Mouse (Mus musculus) brain, embryonic 14.5 days (tissue): ENCODE results near the gene Ms4a10. TPM values are rescaled to one million over a fixed set of nuclear protein-coding genes. Genes with fewer than 3 reads are reported as not detected.

Experiments used
- DNase-seq: peaks from one replicate; pipeline ENCODE4 v3.0.0-alpha.2; 2011; ENCODE audit warnings: low read depth
- CTCF ChIP-seq: fragments of 200-500 bp; IDR thresholded peaks from 2 replicates; pipeline ENCODE4 v1.5.1; 2012; ENCODE audit warnings: inconsistent platforms, mild to moderate bottlenecking, moderate library complexity, borderline replicate concordance; ENCODE audit not compliant: insufficient read depth, insufficient read length; ENCODE audit errors: extremely low read depth
- POLR2A ChIP-seq: fragments of 200-500 bp; IDR thresholded peaks from 2 replicates; pipeline ENCODE4 v1.6.1; 2012; ENCODE audit warnings: mild to moderate bottlenecking, inconsistent platforms, borderline replicate concordance; ENCODE audit not compliant: poor library complexity, insufficient read depth, insufficient read length, severe bottlenecking; ENCODE audit errors: extremely low read depth
- polyA plus RNA-seq: library from polyadenylated mRNA; depleted of rRNA; stranded (reverse); fragments of >200 nt; gene quantifications from 2 replicates; pipeline ENCODE4 v1.2.3, GENCODE M21; 2012; rRNA removed

Ms4a10 gene
- polyA plus RNA-seq, 1 experiment: not detected

DNA sequence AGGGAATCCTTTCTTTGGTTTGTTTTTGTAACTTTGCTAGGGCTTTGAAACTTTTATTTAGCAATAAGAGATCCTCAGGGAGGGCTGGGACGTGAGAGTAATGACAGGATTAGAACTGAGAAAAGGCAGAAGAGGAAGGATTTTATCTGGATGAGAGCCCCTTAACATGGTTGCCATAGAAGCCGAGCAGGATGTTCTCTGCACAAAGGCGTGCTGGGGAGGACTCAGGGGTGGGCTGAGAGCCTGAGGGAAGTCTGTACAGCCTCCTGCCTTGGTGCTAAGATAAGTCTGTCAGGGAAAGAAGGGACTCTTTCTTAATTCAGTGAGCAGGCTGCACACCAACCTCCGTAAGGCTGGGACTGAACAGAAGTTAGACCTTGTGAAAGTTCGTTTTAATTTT, 39.4 kb downstream of the Ms4a10 start:
- TF ChIP-seq POLR2A (no peak), CTCF (no peak)
- DNase-seq: no peak

DNA sequence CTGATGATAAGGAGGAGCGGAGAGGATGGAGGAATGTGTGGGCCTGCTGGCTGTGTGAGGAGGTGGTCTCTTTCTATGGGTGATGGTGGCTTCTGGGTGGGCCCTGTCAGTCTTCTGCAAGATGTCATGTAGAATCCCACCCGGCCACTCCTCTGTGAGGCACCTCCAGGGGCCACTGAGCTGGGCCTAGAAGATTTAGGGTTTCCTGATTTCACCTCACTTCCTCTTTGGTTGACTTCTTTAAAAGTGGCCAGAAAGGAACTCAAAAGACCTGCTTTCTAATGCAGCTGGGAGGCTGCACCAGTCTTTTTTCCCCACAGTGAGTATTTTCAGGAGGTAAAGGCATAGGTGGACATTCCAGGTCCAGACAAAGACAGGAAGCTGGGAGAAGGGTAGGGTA, 43.8 kb downstream of the Ms4a10 start:
- DNase-seq: no peak
- no peak for TF ChIP-seq POLR2A
- no peak for TF ChIP-seq CTCF

DNA sequence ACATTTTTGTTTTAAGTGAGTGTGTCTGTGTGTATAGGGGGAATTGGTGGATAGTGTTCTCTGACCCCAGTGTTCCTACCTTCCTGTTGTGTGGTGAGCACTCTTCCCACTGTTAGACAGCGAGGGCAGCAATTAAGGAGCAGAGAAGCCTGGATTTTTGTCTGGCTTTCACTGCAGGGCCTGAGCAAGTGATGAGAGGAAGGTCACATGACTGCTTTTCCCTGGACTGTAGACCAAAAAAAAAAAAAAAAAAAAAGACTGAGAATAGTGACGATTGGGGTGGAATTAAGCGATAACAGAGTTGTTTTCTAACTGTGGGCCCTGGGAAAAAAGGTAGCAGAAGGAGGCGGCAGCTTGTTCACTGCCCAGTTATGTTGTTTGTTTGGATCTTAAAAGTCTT, 47.8 kb downstream of the Ms4a10 start:
- no peak for DNase-seq
- TF ChIP-seq POLR2A (no peak), CTCF (no peak)

DNA sequence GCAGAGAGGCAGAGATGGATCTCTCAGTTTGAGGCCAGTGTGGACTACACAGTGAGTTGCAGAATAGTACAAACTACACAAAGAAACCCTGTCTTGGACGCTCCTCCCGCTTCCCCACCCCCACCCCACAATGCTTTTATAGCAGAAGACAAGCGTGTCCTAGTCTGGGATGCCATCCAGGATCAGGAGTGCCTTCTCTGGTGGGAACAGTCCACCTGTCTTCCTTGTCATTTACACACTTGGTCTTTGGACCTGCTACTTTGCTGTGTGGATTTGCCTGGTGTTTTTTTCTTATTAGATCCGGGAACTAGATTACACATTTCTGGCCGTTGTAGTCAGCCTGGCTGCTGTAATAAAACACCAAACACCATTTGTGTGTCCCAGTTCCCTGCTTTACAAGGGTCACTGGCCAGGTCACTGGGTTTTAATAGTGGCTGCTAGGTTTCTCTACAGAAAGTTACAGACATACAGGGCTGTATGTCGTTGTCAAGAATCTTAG, 48.3 kb downstream of the Ms4a10 start:
- DNase-seq: peak; percentile 49
- no peak for TF ChIP-seq CTCF
- TF ChIP-seq POLR2A: no peak

DNA sequence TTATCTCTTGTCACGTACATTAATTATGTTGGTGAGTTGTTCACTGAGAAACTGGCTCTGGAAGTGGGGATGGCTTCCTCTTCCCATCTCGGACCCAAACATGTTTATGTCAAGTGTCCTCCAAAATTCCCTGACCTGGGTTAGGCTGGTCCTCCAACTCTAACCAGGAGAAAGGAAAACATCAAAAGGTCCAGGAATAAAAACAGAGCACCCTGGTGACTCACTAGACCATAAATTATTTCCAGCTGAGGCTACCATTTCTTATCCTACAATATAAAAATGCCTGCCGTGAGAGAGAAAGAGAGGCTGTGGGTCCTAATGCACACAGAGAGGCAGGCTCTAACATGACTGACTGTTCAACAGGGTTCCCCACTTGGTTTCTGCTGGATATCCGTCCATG, 50.2 kb downstream of the Ms4a10 start:
- DNase-seq: no peak
- TF ChIP-seq POLR2A (no peak), CTCF (no peak)

DNA sequence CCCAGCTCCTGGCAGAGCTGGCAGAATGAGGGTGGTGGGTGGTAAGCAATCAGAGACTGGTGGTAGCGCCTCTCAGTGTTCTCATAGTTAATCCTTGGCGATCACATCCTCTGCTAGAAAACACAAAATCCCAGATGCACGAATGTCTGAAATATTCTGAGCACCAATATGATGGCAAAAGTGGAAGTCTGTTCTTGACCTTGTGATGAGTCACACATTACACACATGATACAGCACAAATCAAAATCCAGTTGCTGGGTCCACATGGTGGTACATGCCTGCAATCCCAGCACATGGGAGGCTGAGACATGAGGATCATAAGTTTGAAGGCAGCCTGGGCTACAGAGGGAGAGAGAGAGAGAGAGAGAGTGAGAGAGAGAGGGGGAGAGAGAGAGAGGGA, 53.4 kb downstream of the Ms4a10 start:
- TF ChIP-seq CTCF (no peak), POLR2A (no peak)
- no peak for DNase-seq

DNA sequence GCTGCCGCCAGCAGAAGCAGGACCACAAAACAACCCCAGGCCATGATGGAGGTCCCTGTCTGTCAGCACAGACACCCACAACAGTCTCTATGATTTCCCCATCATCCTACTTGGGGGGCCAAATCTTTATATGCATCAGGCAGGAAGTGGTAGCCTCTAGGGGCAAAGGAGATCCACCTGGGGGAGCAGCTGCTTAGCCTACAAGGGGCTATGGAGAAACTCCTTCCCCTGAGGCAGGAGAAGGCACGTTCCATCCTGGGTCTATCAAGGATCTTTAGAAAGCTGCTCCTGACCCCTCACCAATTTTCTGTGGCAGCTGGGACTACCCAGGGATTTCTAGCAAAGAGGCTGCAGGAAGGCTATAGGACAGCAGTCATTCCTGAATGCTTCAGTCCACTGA, 53.9 kb downstream of the Ms4a10 start, which contains the start of gene Zp1:
Gene Zp1 (minus strand): TSS at position 101 of the 400 bp plus-strand sequence.
- TF ChIP-seq CTCF: no peak
- no peak for TF ChIP-seq POLR2A
- no peak for DNase-seq

DNA sequence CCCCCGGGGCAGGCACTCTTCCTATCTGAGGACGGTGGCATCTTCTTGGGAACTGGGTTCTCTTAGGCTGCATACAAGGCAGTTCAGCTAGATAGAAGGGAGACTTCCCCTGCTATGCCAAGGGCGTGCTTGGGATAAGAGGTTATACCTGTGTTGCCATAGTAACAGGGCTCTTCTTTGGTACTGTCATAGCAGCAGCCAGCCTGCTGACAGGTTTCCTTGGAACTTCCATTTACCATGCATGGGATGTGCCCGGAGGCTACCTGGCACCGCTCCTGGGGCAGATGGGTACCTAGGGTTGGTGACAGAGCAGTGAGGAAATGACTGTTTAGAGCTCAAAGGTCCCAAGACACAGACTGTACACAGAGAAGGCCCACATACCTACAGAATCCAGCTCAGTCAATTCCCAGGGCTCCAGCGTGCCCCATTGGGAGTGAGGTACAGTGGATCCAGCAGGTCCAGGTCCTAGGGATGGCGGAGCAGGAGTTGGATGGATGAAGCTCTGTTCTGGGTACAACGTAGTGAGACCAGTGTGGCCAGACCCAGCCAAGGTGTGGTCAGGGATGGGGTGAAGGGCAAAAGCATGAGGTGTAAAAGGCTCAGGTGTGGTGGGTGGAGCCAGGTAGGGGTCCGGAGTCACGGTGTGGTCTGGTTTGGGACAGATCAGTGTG, 56.0 kb downstream of the Ms4a10 start:
- DNase-seq: no peak
- TF ChIP-seq CTCF (no peak), POLR2A (no peak)

DNA sequence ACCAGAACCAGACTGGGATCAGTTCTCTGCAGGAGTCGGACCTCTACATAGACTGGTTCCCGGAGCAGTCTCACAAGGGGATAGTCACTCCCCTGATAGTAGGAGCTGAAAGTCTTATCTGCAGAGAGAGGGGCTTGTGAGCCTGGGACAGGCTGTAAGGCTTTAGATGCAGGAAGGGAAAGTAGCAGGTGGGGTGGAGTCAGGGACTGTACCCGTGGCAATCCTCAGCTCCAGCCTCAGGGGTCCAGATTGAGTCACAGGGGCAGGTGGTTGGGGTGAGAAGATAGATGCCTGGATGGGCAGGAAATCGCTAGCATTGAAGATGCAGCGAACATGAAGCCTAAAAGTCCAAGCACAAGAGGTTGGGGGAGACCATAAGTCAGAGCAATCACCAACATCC, 58.0 kb downstream of the Ms4a10 start:
- no peak for DNase-seq
- TF ChIP-seq CTCF: no peak
- no peak for TF ChIP-seq POLR2A

DNA sequence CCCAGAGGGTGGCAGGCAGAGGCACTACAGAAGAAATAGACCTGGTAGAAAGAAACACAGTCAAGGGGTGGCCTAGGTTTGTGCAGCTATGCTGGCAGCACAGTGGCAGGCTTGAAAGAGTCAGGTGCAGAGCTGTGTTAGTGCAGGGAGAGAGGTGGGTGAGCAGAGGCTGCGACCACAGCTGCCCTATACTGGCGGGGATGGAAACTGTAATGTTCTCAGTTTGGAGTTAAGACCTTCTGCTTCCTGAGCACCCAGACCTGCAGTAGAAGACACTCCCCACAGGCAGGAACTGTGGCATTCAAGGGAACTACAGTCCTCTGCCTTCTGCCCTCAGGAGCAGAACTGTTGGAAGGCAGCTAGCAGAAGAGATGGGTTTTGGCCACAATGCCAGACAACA, 59.6 kb downstream of the Ms4a10 start:
- DNase-seq: no peak
- no peak for TF ChIP-seq CTCF
- no peak for TF ChIP-seq POLR2A

DNA sequence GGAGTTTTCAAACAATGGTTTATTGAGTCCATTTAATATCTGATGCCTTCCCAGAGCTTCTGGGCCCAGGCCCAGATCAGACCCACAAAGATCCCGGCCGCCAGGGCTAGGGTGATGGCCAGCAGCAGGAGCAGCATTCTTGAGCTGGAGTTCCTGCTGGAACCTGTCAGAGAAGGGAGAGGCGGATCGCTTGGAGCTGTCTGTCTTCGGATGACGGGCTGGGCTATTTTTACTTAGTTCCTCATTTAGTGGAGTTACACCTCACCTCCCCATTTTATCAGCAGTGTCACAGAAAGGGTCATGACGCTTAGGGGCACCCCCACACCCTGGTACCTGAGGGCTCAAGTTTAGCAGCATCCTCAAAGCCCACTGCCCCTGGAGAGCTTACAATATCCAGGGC, 60.2 kb downstream of the Ms4a10 start:
- no peak for DNase-seq
- TF ChIP-seq CTCF: no peak
- no peak for TF ChIP-seq POLR2A

Other genes with a start within 250 kb of the Ms4a10 start
- gene Cd5, start 235.7 kb downstream of the Ms4a10 start, polyA plus RNA-seq: 0.16 and 0.20 TPM in 2 replicates
- not detected in 2 replicates for gene Cd6, start 144.6 kb downstream of the Ms4a10 start, polyA plus RNA-seq
- 0.61 and 1.0 TPM in 2 replicates for gene Slc15a3, start 134.9 kb downstream of the Ms4a10 start, polyA plus RNA-seq
- gene Tmem132a, start 104.7 kb downstream of the Ms4a10 start, polyA plus RNA-seq: 292 and 301 TPM in 2 replicates
- gene Tmem109, start 92.7 kb downstream of the Ms4a10 start, polyA plus RNA-seq: 41.9 and 47.1 TPM in 2 replicates
- gene Prpf19, start 79.4 kb downstream of the Ms4a10 start, polyA plus RNA-seq: 341 and 452 TPM in 2 replicates
- gene Zp1, start 54.0 kb downstream of the Ms4a10 start, polyA plus RNA-seq: 0.13 and 0.16 TPM in 2 replicates
- gene Ptgdr2, start 37.5 kb downstream of the Ms4a10 start, polyA plus RNA-seq: 0.30 and 0.44 TPM in 2 replicates
- gene Ccdc86, start 25.4 kb downstream of the Ms4a10 start, polyA plus RNA-seq: 6.2 and 6.3 TPM in 2 replicates
- not detected in 2 replicates for gene Ms4a15, start 18.6 kb upstream of the Ms4a10 start, polyA plus RNA-seq
- not detected in 2 replicates for gene Ms4a18, start 43.4 kb upstream of the Ms4a10 start, polyA plus RNA-seq
- not detected in 2 replicates for gene Ms4a8a, start 106.4 kb upstream of the Ms4a10 start, polyA plus RNA-seq
- gene 1700017D01Rik, start 156.2 kb upstream of the Ms4a10 start, polyA plus RNA-seq: not detected in 2 replicates
- gene 1700025F22Rik, start 190.7 kb upstream of the Ms4a10 start, polyA plus RNA-seq: not detected in 2 replicates
- not detected in 2 replicates for gene Ms4a13, start 222.1 kb upstream of the Ms4a10 start, polyA plus RNA-seq